ENCODE assay signal across 7 mouse cellular contexts in genomic region chr2:128122491-128122890, GRCm38 (mm10). TPM values are rescaled to one million over a fixed set of nuclear protein-coding genes. Genes with fewer than 3 reads are reported as not detected.
DNase-seq lines count a peak whose midpoint lies in the region; ATAC-seq and TF ChIP-seq lines count a peak whose summit lies in the region.

No protein-coding gene starts in this region.

- 4% methylated on average over 9 of the region's 9 CpGs for WGBS in cerebellum, adult 2 months
- WGBS in hindbrain, embryonic 16.5 days, result under 1% methylated on average over 9 of the region's 9 CpGs
- WGBS in limb, embryonic 11.5 days, result under 1% methylated on average over 9 of the region's 9 CpGs
- 3% methylated on average over 9 of the region's 9 CpGs for WGBS in midbrain, embryonic 11.5 days
- 5% methylated on average over 9 of the region's 9 CpGs for WGBS in spleen, adult 2 months

- no peaks in the 10 kb centered on the region for H3K36me3 ChIP-seq in hindbrain, embryonic 16.5 days (ENCODE audit: control insufficient read depth, insufficient read depth, low read length)
- no peaks in the 10 kb centered on the region for H3K36me3 ChIP-seq in limb, embryonic 11.5 days (ENCODE audit: control insufficient read depth, insufficient read depth, low read length)
- H3K36me3 ChIP-seq in midbrain, embryonic 11.5 days (ENCODE audit: control insufficient read depth, insufficient read depth, low read length), result no peaks in the 10 kb centered on the region
- H3K36me3 ChIP-seq in spleen, adult 2 months (ENCODE audit: control insufficient read depth, insufficient read depth, low read length), result no peaks in the 10 kb centered on the region

- peak; percentile 70 for ATAC-seq in frontal cortex, adult (ENCODE audit: low TSS enrichment)
- ATAC-seq in hindbrain, embryonic 16.5 days, result no peak
- no peak for ATAC-seq in limb, embryonic 11.5 days (ENCODE audit: insufficient number of reproducible peaks, low FRiP score, low TSS enrichment, low read depth)
- ATAC-seq in midbrain, embryonic 11.5 days (ENCODE audit: low FRiP score), result no peak

- no peaks in the 10 kb centered on the region for H3K9me3 ChIP-seq in hindbrain, embryonic 16.5 days (ENCODE audit: control insufficient read depth, low read length)
- no peaks in the 10 kb centered on the region for H3K9me3 ChIP-seq in limb, embryonic 11.5 days (ENCODE audit: control insufficient read depth, low read length)
- H3K9me3 ChIP-seq in midbrain, embryonic 11.5 days (ENCODE audit: control insufficient read depth, low read length), result no peaks in the 10 kb centered on the region

- peak overlapping the region; percentile 100 for H3K4me2 ChIP-seq in hindbrain, embryonic 16.5 days (ENCODE audit: low read length)
- H3K4me2 ChIP-seq in limb, embryonic 11.5 days (ENCODE audit: low read depth, severe bottlenecking), result peak overlapping the region; percentile 95
- peak overlapping the region; percentile 98 for H3K4me2 ChIP-seq in midbrain, embryonic 11.5 days

- no peak overlapping the region for H3K27ac ChIP-seq in cerebellum, adult 2 months (ENCODE audit: insufficient read depth, low read length)
- no peak overlapping the region for H3K27ac ChIP-seq in hindbrain, embryonic 16.5 days (ENCODE audit: low read depth, low read length)
- H3K27ac ChIP-seq in limb, embryonic 11.5 days (replicated peaks; ENCODE audit: low read depth, low read length), result no peak overlapping the region
- H3K27ac ChIP-seq in midbrain, embryonic 11.5 days (ENCODE audit: low read depth, low read length), result no peak overlapping the region
- H3K27ac ChIP-seq in spleen, adult 2 months (ENCODE audit: insufficient read depth, low read length), result no peak overlapping the region

- H3K4me3 ChIP-seq in cerebellum, adult 2 months (replicated peaks; ENCODE audit: insufficient read depth, low read depth, low read length), result no peak overlapping the region
- H3K4me3 ChIP-seq in hindbrain, embryonic 16.5 days (ENCODE audit: low read length), result peak overlapping the region; percentile 7; the same call in 1 of the 2 replicates
- H3K4me3 ChIP-seq in limb, embryonic 11.5 days (ENCODE audit: low read depth, low read length), result peak overlapping the region; percentile 16; the same call in 1 of the 2 replicates
- H3K4me3 ChIP-seq in midbrain, embryonic 11.5 days (ENCODE audit: low read depth, low read length), result peak overlapping the region; percentile 10
- no peak overlapping the region for H3K4me3 ChIP-seq in spleen, adult 2 months (ENCODE audit: extremely low read depth, insufficient read depth, insufficient read length)

- H3K9ac ChIP-seq in hindbrain, embryonic 16.5 days (ENCODE audit: low read depth, low read length), result no peak overlapping the region
- H3K9ac ChIP-seq in limb, embryonic 11.5 days (ENCODE audit: low read length), result no peak overlapping the region
- peak overlapping the region; percentile 22; the same call in 1 of the 2 replicates for H3K9ac ChIP-seq in midbrain, embryonic 11.5 days (ENCODE audit: low read length)

- DNase-seq in Muller cell, postnatal 12 days (ENCODE audit: inconsistent ontology term), result peak; percentile 73
- DNase-seq in cerebellum, adult 2 months, result peak; percentile 50 to 58
- peak; percentile 72 for DNase-seq in limb, embryonic 11.5 days (ENCODE audit: low spot score)
- no peak for DNase-seq in midbrain, embryonic 11.5 days (ENCODE audit: low spot score, missing footprints)
- peak; percentile 38 to 53 for DNase-seq in spleen, adult 2 months (ENCODE audit: low read depth in 1 of 2, low spot score in 2 of 2)

- H3K27me3 ChIP-seq in cerebellum, adult 2 months (ENCODE audit: control insufficient read depth, insufficient read depth, low read length), result no peaks in the 10 kb centered on the region; the same call in 1 of the 2 replicates
- H3K27me3 ChIP-seq in hindbrain, embryonic 16.5 days (replicated peaks; ENCODE audit: control insufficient read depth, insufficient read depth, low read length), result peaks cover 7% of the 10 kb centered on the region
- H3K27me3 ChIP-seq in limb, embryonic 11.5 days (ENCODE audit: control insufficient read depth, insufficient read depth, low read length), result peaks cover 22% of the 10 kb centered on the region
- peaks cover 25% of the 10 kb centered on the region for H3K27me3 ChIP-seq in midbrain, embryonic 11.5 days (ENCODE audit: control insufficient read depth, insufficient read depth, low read length)
- no peaks in the 10 kb centered on the region; the same call in none of the 2 replicates for H3K27me3 ChIP-seq in spleen, adult 2 months (ENCODE audit: control insufficient read depth, insufficient read depth, low read length)

- peak; percentile 80 for TF ChIP-seq CTCF in cerebellum, adult 2 months (IDR thresholded peaks at IDR 0.05; ENCODE audit: borderline replicate concordance, insufficient read depth, low read depth, low read length)
- TF ChIP-seq CTCF in spleen, adult 2 months (IDR thresholded peaks at IDR 0.05; ENCODE audit: extremely low read depth, insufficient read depth, insufficient read length, insufficient replicate concordance), result peak; percentile 58; the same call in 1 of the 2 replicates

- no peak for TF ChIP-seq POLR2A in cerebellum, adult 2 months (IDR thresholded peaks at IDR 0.05; ENCODE audit: borderline replicate concordance, insufficient read depth, low read length)
- no peak for TF ChIP-seq POLR2A in spleen, adult 2 months (IDR thresholded peaks at IDR 0.05; ENCODE audit: low read depth, low read length)

- H3K4me1 ChIP-seq in cerebellum, adult 2 months (ENCODE audit: control insufficient read depth, insufficient read depth, low read length), result peaks cover 3% of the 10 kb centered on the region; the same call in 1 of the 2 replicates
- H3K4me1 ChIP-seq in hindbrain, embryonic 16.5 days (ENCODE audit: control insufficient read depth, insufficient read depth, low read depth, low read length), result peaks cover 33% of the 10 kb centered on the region
- peaks cover 18% of the 10 kb centered on the region for H3K4me1 ChIP-seq in limb, embryonic 11.5 days (ENCODE audit: control insufficient read depth, insufficient read depth, low read length)
- peaks cover 23% of the 10 kb centered on the region for H3K4me1 ChIP-seq in midbrain, embryonic 11.5 days (ENCODE audit: control insufficient read depth, insufficient read depth, low read length)
- peaks cover 22% of the 10 kb centered on the region for H3K4me1 ChIP-seq in spleen, adult 2 months (ENCODE audit: control insufficient read depth, insufficient read depth, insufficient read length)

RNA-seq across cellular contexts. Expression of gene Bcl2l11, which starts 3.3 kb away (rescaled TPM):
- polyA plus RNA-seq in cerebellum, adult 2 months (2012; rRNA removed), result 5.2 and 5.8 TPM in 2 replicates
- polyA plus RNA-seq in hindbrain, embryonic 16.5 days (2015; fragmentation: Nextera tagmentation; extraction: Ambion mirVana), result 8.6 and 12.2 TPM in 2 replicates
- 21.6 and 23.4 TPM in 2 replicates for polyA plus RNA-seq in limb, embryonic 11.5 days (2014; fragmentation: Nextera tagmentation; extraction: Ambion mirVana)
- polyA plus RNA-seq in midbrain, embryonic 11.5 days (2014; fragmentation: Nextera tagmentation; extraction: Ambion mirVana), result 15.1 and 16.9 TPM in 2 replicates
- 21.6 and 22.1 TPM in 2 replicates for polyA plus RNA-seq in spleen, adult 2 months (2012; rRNA removed)

Comparison
In these comparisons a context has a peak if more than half of its experiments do, and no peak if none do; other contexts are left out.
1. H3K4me3 ChIP-seq: peak in hindbrain, embryonic 16.5 days (single experiment), limb, embryonic 11.5 days (single experiment) and midbrain, embryonic 11.5 days (single experiment); none in cerebellum, adult 2 months (single experiment) and spleen, adult 2 months (single experiment).
2. Peak in every context shown above with its lines, with median percentiles within 50 percentile points of each other: H3K4me2 ChIP-seq.